Mouse (Mus musculus): ENCODE data around the gene Kcnk3.

Gene Kcnk3

GRCm38 (mm10) chr5:30638041-30638440, 50.1 kb downstream of the Kcnk3 start:
- peak; percentile 61 for DNase-seq (ENCODE audit: low read depth)

- DNase-seq (ENCODE audit: low read depth), result no peak
Measured at GRCm38 (mm10) chr5:30643477-30644179, 55.7 kb downstream of the Kcnk3 start.

GRCm38 (mm10) chr5:30646036-30646435, 58.1 kb downstream of the Kcnk3 start:
- no peak for DNase-seq (ENCODE audit: low read depth)

- no peak for DNase-seq (ENCODE audit: low read depth)
Measured at GRCm38 (mm10) chr5:30647396-30647795, 59.4 kb downstream of the Kcnk3 start.

GRCm38 (mm10) chr5:30647815-30648560, 60.0 kb downstream of the Kcnk3 start, which contains the start of gene Slc35f6:
Gene Slc35f6 (plus strand): TSS chr5:30647933.
- DNase-seq (ENCODE audit: low read depth), result peak; percentile 63

GRCm38 (mm10) chr5:30649558-30649957, 61.6 kb downstream of the Kcnk3 start:
- DNase-seq (ENCODE audit: low read depth), result no peak

- no peak for DNase-seq (ENCODE audit: low read depth)
Measured at GRCm38 (mm10) chr5:30650756-30651155, 62.8 kb downstream of the Kcnk3 start.

GRCm38 (mm10) chr5:30651554-30651953, 63.6 kb downstream of the Kcnk3 start:
- no peak for DNase-seq (ENCODE audit: low read depth)

GRCm38 (mm10) chr5:30653246-30653645, 65.3 kb downstream of the Kcnk3 start:
- DNase-seq (ENCODE audit: low read depth), result no peak

GRCm38 (mm10) chr5:30655042-30655441, 67.1 kb downstream of the Kcnk3 start:
- no peak for DNase-seq (ENCODE audit: low read depth)

GRCm38 (mm10) chr5:30655526-30656195, 67.7 kb downstream of the Kcnk3 start:
- no peak for DNase-seq (ENCODE audit: low read depth)

- no peak for DNase-seq (ENCODE audit: low read depth)
Measured at GRCm38 (mm10) chr5:30659042-30659441, 71.1 kb downstream of the Kcnk3 start.

GRCm38 (mm10) chr5:30660278-30660677, 72.3 kb downstream of the Kcnk3 start:
- no peak for DNase-seq (ENCODE audit: low read depth)

GRCm38 (mm10) chr5:30660813-30661212, 72.8 kb downstream of the Kcnk3 start:
- no peak for DNase-seq (ENCODE audit: low read depth)

- DNase-seq (ENCODE audit: low read depth), result no peak
Measured at GRCm38 (mm10) chr5:30665360-30665759, 77.4 kb downstream of the Kcnk3 start.

GRCm38 (mm10) chr5:30665968-30666367, 78.0 kb downstream of the Kcnk3 start:
- DNase-seq (ENCODE audit: low read depth), result no peak

- peak; percentile 90 for DNase-seq (ENCODE audit: low read depth)
Measured at GRCm38 (mm10) chr5:30666391-30667195, 78.6 kb downstream of the Kcnk3 start, which contains the start of gene Cenpa. Gene Cenpa (plus strand): TSS chr5:30666777.

- DNase-seq (ENCODE audit: low read depth), result no peak
Measured at GRCm38 (mm10) chr5:30667215-30667614, 79.2 kb downstream of the Kcnk3 start.

- DNase-seq (ENCODE audit: low read depth), result no peak
Measured at GRCm38 (mm10) chr5:30667686-30668085, 79.7 kb downstream of the Kcnk3 start.

GRCm38 (mm10) chr5:30668637-30669495, 80.9 kb downstream of the Kcnk3 start:
- DNase-seq (ENCODE audit: low read depth), result no peak

GRCm38 (mm10) chr5:30669496-30669830, 81.5 kb downstream of the Kcnk3 start:
- DNase-seq (ENCODE audit: low read depth), result no peak
